Mouse (Mus musculus): ENCODE measurements around the gene Terf2. TPM values are rescaled to one million over a fixed set of nuclear protein-coding genes. Genes with fewer than 3 reads are reported as not detected.

Terf2 gene
- polyA plus RNA-seq, 1 experiment from 2014 or later, result 16.8 TPM

DNA sequence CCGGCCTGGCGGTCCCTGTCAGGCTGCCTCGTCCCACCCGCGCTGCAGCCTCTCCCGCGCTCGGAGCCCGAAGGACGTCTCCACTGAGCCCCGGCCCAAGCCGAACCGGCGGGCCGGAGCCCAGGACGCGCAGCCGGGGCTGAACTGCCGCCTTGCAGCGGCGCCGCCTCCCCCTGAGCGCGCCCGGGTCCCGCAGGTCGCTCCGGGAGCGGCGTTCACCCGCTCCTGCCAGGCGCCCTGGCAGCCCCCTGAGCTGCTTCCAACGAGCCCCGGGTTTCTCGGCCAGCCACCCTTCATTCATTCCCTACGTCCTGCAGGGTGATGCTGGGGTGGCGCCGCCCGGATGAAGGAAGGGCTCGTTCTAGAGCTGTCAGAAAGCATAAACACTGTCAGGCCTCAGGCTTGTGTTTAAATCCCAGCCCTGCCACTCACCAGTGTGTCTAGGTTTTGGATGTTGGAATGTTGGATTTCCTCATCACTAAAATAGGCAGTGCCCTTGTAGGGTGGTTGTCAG lies 64.7 kb downstream of the Terf2 start:
- Histone ChIP-seq H3K36me3 (ENCODE audit: control insufficient read depth, insufficient read depth, low read length) (no peaks in the 10 kb centered on the region), H3K27ac (ENCODE audit: low read length) (peak overlapping the region; percentile 87), H3K27me3 (ENCODE audit: control insufficient read depth, insufficient read depth, low read depth, low read length) (no peaks in the 10 kb centered on the region), H3K9ac (ENCODE audit: low read length) (peak overlapping the region; percentile 97), H3K9me3 (ENCODE audit: control insufficient read depth, low read length) (no peaks in the 10 kb centered on the region), H3K4me1 (replicated peaks; ENCODE audit: control insufficient read depth, insufficient read depth, low read length) (peaks cover 17% of the 10 kb centered on the region), H3K4me3 (ENCODE audit: low read length) (peak overlapping the region; percentile 95), H3K4me2 (ENCODE audit: low read depth, low read length) (peak overlapping the region; percentile 85)
- ATAC-seq (ENCODE audit: low read depth), result no peak
- 0% methylated on average over 40 of the region's 40 CpGs for WGBS

DNA sequence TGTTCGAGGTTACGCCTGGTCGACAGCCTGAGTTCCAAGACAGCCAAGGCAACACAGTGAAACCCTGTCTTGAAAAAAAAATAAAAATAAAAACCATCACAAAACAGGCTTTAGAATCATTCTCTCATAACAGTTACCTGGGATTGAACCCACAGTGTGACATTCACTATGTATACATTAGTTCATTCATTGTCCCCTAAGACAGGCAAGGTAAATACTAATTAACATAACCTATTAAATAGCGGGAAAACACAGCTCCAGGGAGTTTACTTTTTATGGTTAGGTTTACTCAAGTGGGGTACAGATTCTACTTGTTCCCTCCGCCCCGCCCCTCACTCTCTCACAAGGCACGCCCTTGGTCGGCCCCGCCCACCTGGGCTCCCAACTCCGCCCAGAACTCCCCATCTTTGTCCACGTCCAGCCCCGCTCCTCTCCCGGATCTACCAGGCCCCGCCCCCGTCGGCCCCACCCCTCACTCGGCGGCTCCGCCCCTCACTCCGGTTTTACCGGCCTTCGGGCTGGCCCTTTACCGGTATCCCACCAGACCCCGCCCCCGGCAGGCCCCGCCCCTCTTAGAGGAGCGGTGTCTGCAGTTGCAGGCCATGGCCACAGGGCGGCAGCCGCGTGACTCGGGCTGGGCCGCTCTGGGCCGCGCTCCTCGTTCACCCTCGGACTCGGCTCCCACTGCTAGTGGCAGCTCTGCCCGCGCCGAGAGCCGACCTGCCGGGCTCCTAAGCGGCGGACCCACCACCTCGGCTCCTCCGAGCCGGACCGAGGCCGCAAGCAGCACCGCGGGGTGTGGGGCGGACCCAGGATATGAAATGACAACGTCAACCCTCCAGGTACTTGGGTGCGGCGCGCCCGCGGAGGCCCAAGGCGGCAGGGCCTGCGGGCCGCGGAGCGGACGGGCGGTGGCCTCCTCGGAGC lies 65.4 kb downstream of the Terf2 start, which contains the start of gene Vps4a:
Vps4a (plus strand) TSS at position 573 of the 927 bp plus-strand sequence.
- Histone ChIP-seq H3K4me3 (ENCODE audit: low read length) (peak within 1 kb of the TSS; percentile 95), H3K4me2 (ENCODE audit: low read depth, low read length) (peak within 1 kb of the TSS; percentile 85), H3K27me3 (ENCODE audit: control insufficient read depth, insufficient read depth, low read depth, low read length) (no peaks in the 10 kb centered on the region), H3K36me3 (ENCODE audit: control insufficient read depth, insufficient read depth, low read length) (no peaks in the 10 kb centered on the region), H3K9ac (ENCODE audit: low read length) (peak within 1 kb of the TSS; percentile 97), H3K27ac (ENCODE audit: low read length) (peak within 1 kb of the TSS; percentile 87), H3K4me1 (replicated peaks; ENCODE audit: control insufficient read depth, insufficient read depth, low read length) (peaks cover 17% of the 10 kb centered on the region), H3K9me3 (ENCODE audit: control insufficient read depth, low read length) (no peaks in the 10 kb centered on the region)
- peak; percentile 97 for ATAC-seq (ENCODE audit: low read depth)
- WGBS, result 4% methylated on average over 66 of the region's 66 CpGs

GRCm38 (mm10) chr8:107030058-107030457 lies 66.3 kb downstream of the Terf2 start:
- peaks cover 17% of the 10 kb centered on the region for H3K4me1 ChIP-seq (replicated peaks; ENCODE audit: control insufficient read depth, insufficient read depth, low read length)
- H3K9ac ChIP-seq (ENCODE audit: low read length), result no peak overlapping the region
- no peaks in the 10 kb centered on the region for H3K36me3 ChIP-seq (ENCODE audit: control insufficient read depth, insufficient read depth, low read length)
- no peak overlapping the region for H3K27ac ChIP-seq (ENCODE audit: low read length)
- no peaks in the 10 kb centered on the region for H3K9me3 ChIP-seq (ENCODE audit: control insufficient read depth, low read length)
- no peaks in the 10 kb centered on the region for H3K27me3 ChIP-seq (ENCODE audit: control insufficient read depth, insufficient read depth, low read depth, low read length)
- no peak overlapping the region for H3K4me2 ChIP-seq (ENCODE audit: low read depth, low read length)
- no peak overlapping the region for H3K4me3 ChIP-seq (ENCODE audit: low read length)
- 59% methylated on average over 5 of the region's 5 CpGs for WGBS
- ATAC-seq (ENCODE audit: low read depth), result no peak

- Histone ChIP-seq H3K4me3 (ENCODE audit: low read length) (no peak overlapping the region), H3K9me3 (ENCODE audit: control insufficient read depth, low read length) (no peaks in the 10 kb centered on the region), H3K9ac (ENCODE audit: low read length) (no peak overlapping the region), H3K4me1 (replicated peaks; ENCODE audit: control insufficient read depth, insufficient read depth, low read length) (peaks cover 17% of the 10 kb centered on the region), H3K27ac (ENCODE audit: low read length) (no peak overlapping the region), H3K27me3 (ENCODE audit: control insufficient read depth, insufficient read depth, low read depth, low read length) (no peaks in the 10 kb centered on the region), H3K4me2 (ENCODE audit: low read depth, low read length) (no peak overlapping the region), H3K36me3 (ENCODE audit: control insufficient read depth, insufficient read depth, low read length) (no peaks in the 10 kb centered on the region)
- no peak for ATAC-seq (ENCODE audit: low read depth)
- 55% methylated on average over 3 of the region's 3 CpGs for WGBS
Measured at GRCm38 (mm10) chr8:107029310-107029709, 67.0 kb downstream of the Terf2 start.

- no peak for ATAC-seq (ENCODE audit: low read depth)
- Histone ChIP-seq H3K27me3 (ENCODE audit: control insufficient read depth, insufficient read depth, low read depth, low read length) (no peaks in the 10 kb centered on the region), H3K36me3 (ENCODE audit: control insufficient read depth, insufficient read depth, low read length) (no peaks in the 10 kb centered on the region), H3K4me1 (replicated peaks; ENCODE audit: control insufficient read depth, insufficient read depth, low read length) (no peaks in the 10 kb centered on the region), H3K4me3 (ENCODE audit: low read length) (no peak overlapping the region), H3K27ac (ENCODE audit: low read length) (no peak overlapping the region), H3K9me3 (ENCODE audit: control insufficient read depth, low read length) (no peaks in the 10 kb centered on the region), H3K9ac (ENCODE audit: low read length) (no peak overlapping the region), H3K4me2 (ENCODE audit: low read depth, low read length) (no peak overlapping the region)
- 89% methylated on average over 8 of the region's 8 CpGs for WGBS
Measured at GRCm38 (mm10) chr8:107023479-107023878, 72.9 kb downstream of the Terf2 start.

Small RNAs within 50 kb of the gene (microRNA-seq; reads per million reads assigned to microRNA genes)
- 0.99 reads per million for gene Mir7075

Other genes with a start within 250 kb of the Terf2 start
- gene Has3, start 226.3 kb downstream of the Terf2 start, polyA plus RNA-seq (2015; fragmentation: Nextera tagmentation; extraction: Ambion mirVana), result 0.23 and 0.24 TPM in 2 replicates
- 54.4 and 59.7 TPM in 2 replicates for gene Utp4, start 202.9 kb downstream of the Terf2 start, polyA plus RNA-seq (2015; fragmentation: Nextera tagmentation; extraction: Ambion mirVana)
- 15.0 and 15.7 TPM in 2 replicates for gene Sntb2, start 160.8 kb downstream of the Terf2 start, polyA plus RNA-seq (2015; fragmentation: Nextera tagmentation; extraction: Ambion mirVana)
- gene Vps4a, start 65.3 kb downstream of the Terf2 start, polyA plus RNA-seq (2015; fragmentation: Nextera tagmentation; extraction: Ambion mirVana), result 65.3 and 68.9 TPM in 2 replicates
- gene Pdf, start 47.9 kb downstream of the Terf2 start, polyA plus RNA-seq (2015; fragmentation: Nextera tagmentation; extraction: Ambion mirVana), result 32.7 and 35.5 TPM in 2 replicates
- gene Cog8, start 39.9 kb downstream of the Terf2 start, polyA plus RNA-seq (2015; fragmentation: Nextera tagmentation; extraction: Ambion mirVana), result 28.6 and 29.6 TPM in 2 replicates
- gene Nip7, start 39.7 kb downstream of the Terf2 start, polyA plus RNA-seq (2015; fragmentation: Nextera tagmentation; extraction: Ambion mirVana), result 68.6 and 75.3 TPM in 2 replicates
- gene Tmed6, start 30.9 kb downstream of the Terf2 start, polyA plus RNA-seq (2015; fragmentation: Nextera tagmentation; extraction: Ambion mirVana), result 1.7 and 1.9 TPM in 2 replicates
- gene Cyb5b, start 54.1 kb upstream of the Terf2 start, polyA plus RNA-seq (2015; fragmentation: Nextera tagmentation; extraction: Ambion mirVana), result 76.5 and 84.0 TPM in 2 replicates
- gene Nfat5, start 196.9 kb upstream of the Terf2 start, polyA plus RNA-seq (2015; fragmentation: Nextera tagmentation; extraction: Ambion mirVana), result 11.1 and 13.3 TPM in 2 replicates

Measured in lung, embryonic 16.5 days (tissue).